Mouse (Mus musculus): ENCODE data around the gene Btd. TPM values are rescaled to one million over a fixed set of nuclear protein-coding genes. Genes with fewer than 3 reads are reported as not detected.

Btd gene
- polyA plus RNA-seq, 1 experiment: 14.7 TPM

- Histone ChIP-seq H3K4me2 (ENCODE audit: low read depth) (no peak overlapping the region), H3K4me3 (no peak overlapping the region), H3ac (ENCODE audit: control insufficient read depth, insufficient read length) (no peak overlapping the region), H3K79me2 (ENCODE audit: control insufficient read depth, insufficient read depth) (no peaks in the 10 kb centered on the region), H3K27me3 (ENCODE audit: control insufficient read depth, insufficient read depth, insufficient read length) (peaks cover 13% of the 10 kb centered on the region), H3K36me3 (ENCODE audit: control insufficient read depth, insufficient read depth) (no peaks in the 10 kb centered on the region)
- TF ChIP-seq USF1 (IDR thresholded peaks at IDR 0.05; ENCODE audit: low read depth) (no peak), TCF12 (IDR thresholded peaks at IDR 0.05; ENCODE audit: insufficient read depth, poor library complexity, severe bottlenecking) (no peak), POLR2AphosphoS2 (IDR thresholded peaks at IDR 0.05; ENCODE audit: insufficient read length, low read depth) (no peak), TCF3 (IDR thresholded peaks at IDR 0.05; ENCODE audit: insufficient read length, low read depth) (no peak), POLR2A (IDR thresholded peaks at IDR 0.05; ENCODE audit: insufficient read length, low read depth) (no peak), MAX (IDR thresholded peaks at IDR 0.05; ENCODE audit: low read depth) (no peak)
Observed at GRCm38 (mm10) chr14:31620591-31621223, 20.1 kb upstream of the Btd start.

- no peaks in the 10 kb centered on the region for H3K79me2 ChIP-seq (ENCODE audit: control insufficient read depth, insufficient read depth)
- TF ChIP-seq MAX (IDR thresholded peaks at IDR 0.05; ENCODE audit: low read depth) (no peak), TCF3 (IDR thresholded peaks at IDR 0.05; ENCODE audit: insufficient read length, low read depth) (no peak)
- no peak overlapping the region for H3K4me2 ChIP-seq (ENCODE audit: low read depth)
- no peak overlapping the region for H3K4me3 ChIP-seq
- peaks cover 10% of the 10 kb centered on the region for H3K27me3 ChIP-seq (ENCODE audit: control insufficient read depth, insufficient read depth, insufficient read length)
- H3K36me3 ChIP-seq (ENCODE audit: control insufficient read depth, insufficient read depth): no peaks in the 10 kb centered on the region
- no peak overlapping the region for H3ac ChIP-seq (ENCODE audit: control insufficient read depth, insufficient read length)
Observed at GRCm38 (mm10) chr14:31622748-31623147, 18.1 kb upstream of the Btd start.

- Histone ChIP-seq H3K79me2 (ENCODE audit: control insufficient read depth, insufficient read depth) (no peaks in the 10 kb centered on the region), H3K27me3 (ENCODE audit: control insufficient read depth, insufficient read depth, insufficient read length) (peaks cover 10% of the 10 kb centered on the region), H3K4me3 (no peak overlapping the region), H3K4me2 (ENCODE audit: low read depth) (no peak overlapping the region), H3K36me3 (ENCODE audit: control insufficient read depth, insufficient read depth) (no peaks in the 10 kb centered on the region), H3ac (ENCODE audit: control insufficient read depth, insufficient read length) (no peak overlapping the region)
- no peak for TF ChIP-seq POLR2AphosphoS2 (IDR thresholded peaks at IDR 0.05; ENCODE audit: insufficient read length, low read depth)
- TF ChIP-seq POLR2A (IDR thresholded peaks at IDR 0.05; ENCODE audit: insufficient read length, low read depth): no peak
- no peak for TF ChIP-seq MAX (IDR thresholded peaks at IDR 0.05; ENCODE audit: low read depth)
- no peak for TF ChIP-seq REST (IDR thresholded peaks at IDR 0.05; ENCODE audit: insufficient read depth, insufficient read length)
- no peak for TF ChIP-seq MYOG (IDR thresholded peaks at IDR 0.05; ENCODE audit: control insufficient read depth in 1 of 3, insufficient read depth in 1 of 3, insufficient read length in 2 of 3, low read depth in 2 of 3)
- no peak for TF ChIP-seq E2F4 (IDR thresholded peaks at IDR 0.05; ENCODE audit: insufficient read depth)
- TF ChIP-seq MYOD1 (IDR thresholded peaks at IDR 0.05; ENCODE audit: control insufficient read depth in 1 of 3, insufficient read length in 2 of 3, low read depth in 2 of 3): no peak
- TF ChIP-seq CEBPB (IDR thresholded peaks at IDR 0.05; ENCODE audit: insufficient read depth, poor library complexity, severe bottlenecking): no peak
- no peak for TF ChIP-seq TCF12 (IDR thresholded peaks at IDR 0.05; ENCODE audit: insufficient read depth, poor library complexity, severe bottlenecking)
- no peak for TF ChIP-seq USF1 (IDR thresholded peaks at IDR 0.05; ENCODE audit: low read depth)
- no peak for TF ChIP-seq SRF (IDR thresholded peaks at IDR 0.05; ENCODE audit: control insufficient read depth, insufficient read length, low read depth)
- TF ChIP-seq TCF3 (IDR thresholded peaks at IDR 0.05; ENCODE audit: insufficient read length, low read depth): no peak
Observed at GRCm38 (mm10) chr14:31630677-31631076, 10.2 kb upstream of the Btd start.

- peak within 1 kb of the TSS; percentile 98 for H3K4me2 ChIP-seq (ENCODE audit: low read depth)
- no peaks in the 10 kb centered on the region for H3K27me3 ChIP-seq (ENCODE audit: control insufficient read depth, insufficient read depth, insufficient read length)
- no peaks in the 10 kb centered on the region for H3K36me3 ChIP-seq (ENCODE audit: control insufficient read depth, insufficient read depth)
- H3K79me2 ChIP-seq (ENCODE audit: control insufficient read depth, insufficient read depth): peaks cover 10% of the 10 kb centered on the region
- H3K4me3 ChIP-seq: peak within 1 kb of the TSS; percentile 57
- no peak for TF ChIP-seq USF1 (IDR thresholded peaks at IDR 0.05; ENCODE audit: low read depth)
- TF ChIP-seq MAX (IDR thresholded peaks at IDR 0.05; ENCODE audit: low read depth): no peak
- no peak for TF ChIP-seq E2F4 (IDR thresholded peaks at IDR 0.05; ENCODE audit: insufficient read depth)
- no peak for TF ChIP-seq POLR2AphosphoS2 (IDR thresholded peaks at IDR 0.05; ENCODE audit: insufficient read length, low read depth)
- no peak for TF ChIP-seq POLR2A (IDR thresholded peaks at IDR 0.05; ENCODE audit: insufficient read length, low read depth)
- TF ChIP-seq TCF12 (IDR thresholded peaks at IDR 0.05; ENCODE audit: insufficient read depth, poor library complexity, severe bottlenecking): no peak
- TF ChIP-seq CEBPB (IDR thresholded peaks at IDR 0.05; ENCODE audit: insufficient read depth, poor library complexity, severe bottlenecking): no peak
- TF ChIP-seq REST (IDR thresholded peaks at IDR 0.05; ENCODE audit: insufficient read depth, insufficient read length): no peak
- no peak for TF ChIP-seq TCF3 (IDR thresholded peaks at IDR 0.05; ENCODE audit: insufficient read length, low read depth)
- TF ChIP-seq MYOG (IDR thresholded peaks at IDR 0.05; ENCODE audit: control insufficient read depth in 1 of 3, insufficient read depth in 1 of 3, insufficient read length in 2 of 3, low read depth in 2 of 3): no peak
- peak within 1 kb of the TSS; percentile 8 for H3ac ChIP-seq (ENCODE audit: control insufficient read depth, insufficient read length)
Observed at GRCm38 (mm10) chr14:31640346-31640889, 410 bp upstream of the Btd start, which contains the start of gene Gm49387. TSS of gene Gm49387 (minus strand) at chr14:31640878.

GRCm38 (mm10) chr14:31641506-31642155 is 803 bp downstream of the Btd start:
- H3ac ChIP-seq (ENCODE audit: control insufficient read depth, insufficient read length): peak overlapping the region; percentile 8
- H3K36me3 ChIP-seq (ENCODE audit: control insufficient read depth, insufficient read depth): no peaks in the 10 kb centered on the region
- peaks cover 10% of the 10 kb centered on the region for H3K79me2 ChIP-seq (ENCODE audit: control insufficient read depth, insufficient read depth)
- TF ChIP-seq CEBPB (IDR thresholded peaks at IDR 0.05; ENCODE audit: insufficient read depth, poor library complexity, severe bottlenecking) (no peak), POLR2A (IDR thresholded peaks at IDR 0.05; ENCODE audit: insufficient read length, low read depth) (no peak), SRF (IDR thresholded peaks at IDR 0.05; ENCODE audit: control insufficient read depth, insufficient read length, low read depth) (no peak), POLR2AphosphoS2 (IDR thresholded peaks at IDR 0.05; ENCODE audit: insufficient read length, low read depth) (no peak), MAX (IDR thresholded peaks at IDR 0.05; ENCODE audit: low read depth) (no peak)
- no peaks in the 10 kb centered on the region for H3K27me3 ChIP-seq (ENCODE audit: control insufficient read depth, insufficient read depth, insufficient read length)
- H3K4me3 ChIP-seq: peak overlapping the region; percentile 57
- H3K4me2 ChIP-seq (ENCODE audit: low read depth): peak overlapping the region; percentile 98

All from myocyte (in vitro differentiated cells).